Mouse (Mus musculus) stomach, embryonic 15.5 days (tissue): Measurements from ENCODE around the gene Gtf2ird1. TPM values are rescaled to one million over a fixed set of nuclear protein-coding genes. Genes with fewer than 3 reads are reported as not detected.
"Not testable (repeated sequence)": the region's sequence is repeated elsewhere in the genome, so short reads cannot be mapped to it uniquely, and the experiment has no call there.

ENCODE experiments used
- ATAC-seq: fragments of 200-750 bp; cut with Nextera tagmentation; 2 replicates; pipeline ENCODE4 v1.8.0; 2017; ENCODE audit warnings: low read depth, moderate number of reproducible peaks, moderate TSS enrichment; ENCODE audit not compliant: insufficient read depth, low FRiP score
- H3K27ac ChIP-seq: fragments of 300-500 bp; sonication (generic); 2 replicates; pipeline ENCODE4 v1.5.1; 2015; ENCODE audit warnings: mild to moderate bottlenecking, inconsistent platforms
- H3K27me3 ChIP-seq: fragments of 300-500 bp; sonication (generic); replicated peaks from 2 replicates; pipeline ENCODE4 v1.6.1; 2015; ENCODE audit warnings: inconsistent platforms
- H3K36me3 ChIP-seq: fragments of 300-500 bp; sonication (generic); 2 replicates; pipeline ENCODE4 v1.6.1; 2015; ENCODE audit warnings: inconsistent platforms
- H3K4me1 ChIP-seq: fragments of 300-500 bp; sonication (generic); 2 replicates; pipeline ENCODE4 v1.6.1; 2015; ENCODE audit warnings: inconsistent platforms
- H3K4me2 ChIP-seq: fragments of 300-500 bp; sonication (generic); 2 replicates; pipeline ENCODE4 v1.6.1; 2015; ENCODE audit warnings: mild to moderate bottlenecking, inconsistent platforms
- H3K4me3 ChIP-seq: fragments of 300-500 bp; sonication (generic); replicated peaks from 2 replicates; pipeline ENCODE4 v1.5.1; 2015; ENCODE audit warnings: inconsistent platforms
- H3K9ac ChIP-seq: fragments of 300-500 bp; sonication (generic); 2 replicates; pipeline ENCODE4 v1.6.1; 2015; ENCODE audit warnings: inconsistent platforms
- H3K9me3 ChIP-seq: fragments of 300-500 bp; sonication (generic); 2 replicates; pipeline ENCODE4 v1.6.1; 2016; ENCODE audit warnings: inconsistent platforms
- WGBS: fragments of 180-500 bp; shearing (Covaris S2); methylation state at CpG from one replicate; pipeline ENCODE4 v1.1.7; 2015; 5-methylcytosine and 5-hydroxymethylcytosine counted together
- polyA plus RNA-seq: library from polyadenylated mRNA; unstranded; fragments of >200 nt; fragmentation: Nextera tagmentation; extraction: Ambion mirVana; gene quantifications from 2 replicates; pipeline ENCODE4 v1.2.1, GENCODE M21; 2015

The Gtf2ird1 gene
- polyA plus RNA-seq, 1 experiment from 2014 or later, result 83.6 TPM

DNA sequence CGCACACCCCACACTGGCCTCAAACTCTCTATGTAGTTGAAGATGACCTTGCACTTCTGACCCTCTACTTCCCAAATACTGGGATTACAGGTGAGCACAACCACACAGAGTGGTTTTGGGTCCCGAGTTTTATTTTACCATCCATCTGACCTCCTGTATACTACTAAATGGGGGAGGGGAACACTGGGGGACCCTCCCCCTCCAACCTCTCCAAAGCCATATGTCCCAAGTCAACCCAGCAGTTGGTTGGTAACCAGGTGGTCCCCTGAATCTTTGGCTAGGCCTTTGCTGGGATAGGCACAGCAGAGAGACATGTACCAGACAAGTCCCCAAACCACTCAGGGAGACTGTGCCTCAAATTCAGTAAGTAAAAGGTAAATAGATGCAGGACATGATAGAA lies 855 bp upstream of the Gtf2ird1 start:
- WGBS, result 84% methylated on average over 2 of the region's 2 CpGs

DNA sequence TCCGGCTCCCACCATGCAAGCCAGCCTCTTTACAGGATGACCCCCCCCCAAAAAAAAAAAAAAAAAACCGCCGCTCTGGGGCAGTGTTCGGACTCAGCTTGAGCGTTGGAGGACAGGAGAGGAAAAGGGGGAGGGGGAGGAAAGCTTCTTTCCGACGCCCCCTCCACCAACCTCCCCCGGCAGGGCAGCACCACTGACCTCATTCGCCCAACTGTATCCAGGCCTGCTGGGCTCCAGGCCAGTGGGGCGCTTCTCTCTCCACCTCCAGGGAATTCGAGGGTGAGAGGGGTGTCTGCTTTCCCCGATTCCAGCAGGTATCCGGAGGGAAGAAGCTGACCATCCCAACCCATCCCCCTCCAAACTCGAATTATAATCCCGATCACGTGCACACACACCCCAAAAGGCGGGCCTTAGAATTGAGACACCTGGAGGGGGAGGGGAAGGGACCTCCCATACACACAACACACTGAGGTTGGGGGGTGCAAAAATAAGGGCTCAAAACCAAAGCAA lies 547 bp downstream of the Gtf2ird1 start:
- H3K4me2 ChIP-seq, result peak overlapping the region; percentile 72
- H3K27ac ChIP-seq, result peak overlapping the region; percentile 87
- WGBS, result 0% methylated on average over 17 of the region's 17 CpGs
- H3K4me1 ChIP-seq, result peaks cover 17% of the 10 kb centered on the region
- H3K27me3 ChIP-seq, result no peaks in the 10 kb centered on the region
- H3K9ac ChIP-seq, result peak overlapping the region; percentile 71
- H3K4me3 ChIP-seq, result peak overlapping the region; percentile 74
- peak; percentile 56; the same call in 1 of the 2 replicates for ATAC-seq
- peaks cover 8% of the 10 kb centered on the region for H3K36me3 ChIP-seq
- H3K9me3 ChIP-seq, result no peaks in the 10 kb centered on the region

More for the DNA sequence above, 855 bp upstream of the Gtf2ird1 start:
- no peaks in the 10 kb centered on the region for H3K36me3 ChIP-seq
- H3K9me3 ChIP-seq, result no peaks in the 10 kb centered on the region
- peaks cover 17% of the 10 kb centered on the region for H3K4me1 ChIP-seq
- no peak overlapping the region for H3K4me2 ChIP-seq
- no peak overlapping the region for H3K9ac ChIP-seq
- H3K27ac ChIP-seq, result no peak overlapping the region
- H3K4me3 ChIP-seq, result no peak overlapping the region
- no peak for ATAC-seq
- H3K27me3 ChIP-seq, result no peaks in the 10 kb centered on the region

DNA sequence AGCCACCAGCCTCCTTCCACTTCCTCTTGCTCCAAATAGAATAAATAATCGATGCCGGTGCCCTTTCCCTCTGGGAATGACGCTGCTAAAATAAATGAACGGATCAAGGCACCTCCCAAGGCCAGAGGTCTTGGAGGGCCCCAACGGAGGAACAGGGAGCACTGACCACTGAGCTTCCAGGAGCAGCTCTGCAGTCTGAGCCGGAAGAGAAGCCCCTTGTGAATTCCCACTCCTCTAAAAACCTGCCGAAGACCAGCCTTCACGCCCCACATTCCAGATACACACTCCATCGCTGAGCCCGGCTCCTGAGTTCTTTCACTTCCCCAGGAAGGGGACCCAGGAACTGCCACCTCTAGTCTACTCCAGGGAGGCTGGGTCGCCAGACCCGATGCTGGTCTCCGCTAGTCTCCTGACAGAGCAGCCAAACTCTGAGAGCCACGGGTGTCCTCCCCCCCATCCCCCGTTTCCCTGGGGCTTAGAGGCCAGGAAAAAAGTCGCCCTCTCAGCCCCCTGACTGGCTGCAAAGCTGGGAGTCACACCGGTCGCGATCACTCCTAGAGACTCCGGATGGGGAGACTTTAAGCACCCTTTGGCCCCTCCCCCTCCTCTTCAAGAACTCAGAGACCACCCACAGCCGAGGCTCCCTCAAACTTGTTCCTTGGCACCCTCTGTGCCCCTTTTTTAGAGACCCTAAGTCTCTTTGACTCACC lies 1.2 kb downstream of the Gtf2ird1 start:
- Histone ChIP-seq H3K4me2 (peak overlapping the region; percentile 72), H3K36me3 (peaks cover 8% of the 10 kb centered on the region), H3K9me3 (no peaks in the 10 kb centered on the region), H3K9ac (peak overlapping the region; percentile 71; the same call in 1 of the 2 replicates), H3K4me1 (peaks cover 17% of the 10 kb centered on the region), H3K4me3 (peak overlapping the region; percentile 74), H3K27me3 (no peaks in the 10 kb centered on the region), H3K27ac (peak overlapping the region; percentile 87)
- ATAC-seq, result peak; percentile 33; the same call in 1 of the 2 replicates
- 0% methylated on average over 21 of the region's 21 CpGs for WGBS

DNA sequence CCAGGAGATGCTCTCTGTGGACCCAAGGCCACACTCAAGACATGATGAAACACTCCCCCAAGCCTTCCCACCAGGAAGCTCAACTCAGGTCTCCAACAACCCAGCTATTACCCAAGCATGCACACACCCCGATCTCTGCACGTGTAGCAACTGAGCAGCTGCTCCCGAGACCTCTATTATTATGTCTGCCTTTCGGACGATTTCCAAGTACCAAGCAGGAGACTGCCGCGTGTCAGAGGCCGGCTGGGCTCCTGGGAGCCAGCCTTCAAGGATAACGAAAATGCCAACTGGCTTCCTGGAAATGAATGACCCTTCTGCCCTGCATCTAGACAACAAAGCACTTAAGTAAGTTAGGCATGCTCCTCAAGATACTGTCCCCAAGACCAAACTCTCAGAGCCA lies 2.1 kb downstream of the Gtf2ird1 start:
- 23% methylated on average over 9 of the region's 9 CpGs for WGBS
- peak overlapping the region; percentile 72 for H3K4me2 ChIP-seq
- no peaks in the 10 kb centered on the region for H3K9me3 ChIP-seq
- H3K27ac ChIP-seq, result peak overlapping the region; percentile 87; the same call in 1 of the 2 replicates
- ATAC-seq, result no peak
- peak overlapping the region; percentile 74 for H3K4me3 ChIP-seq
- peaks cover 17% of the 10 kb centered on the region for H3K4me1 ChIP-seq
- H3K9ac ChIP-seq, result 0 out of 2 replicates have a peak overlapping the region, but pooled peaks have one; percentile 71
- H3K36me3 ChIP-seq, result peaks cover 8% of the 10 kb centered on the region
- H3K27me3 ChIP-seq, result no peaks in the 10 kb centered on the region

DNA sequence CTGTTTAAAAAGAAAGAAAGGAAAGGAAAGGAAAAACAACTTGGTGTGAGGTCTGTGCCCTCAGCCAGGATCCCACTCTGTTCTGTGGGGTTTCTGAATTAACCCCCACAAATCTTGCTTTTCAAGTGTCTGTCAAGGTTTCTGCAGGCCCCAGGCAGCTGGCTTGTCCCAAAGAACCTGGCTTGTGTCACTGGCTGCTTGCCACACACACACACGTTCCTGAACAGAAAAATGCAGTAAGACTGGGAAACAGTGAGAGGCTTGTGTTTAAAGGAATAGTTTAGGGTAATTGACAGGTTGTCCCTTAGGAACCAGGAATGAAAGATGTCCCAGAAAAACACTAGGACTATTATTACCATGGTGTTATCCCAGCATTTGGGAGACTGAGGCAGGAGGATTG lies 2.9 kb downstream of the Gtf2ird1 start:
- no peak overlapping the region for H3K4me3 ChIP-seq
- H3K27ac ChIP-seq, result no peak overlapping the region; the same call in 1 of the 2 replicates
- no peaks in the 10 kb centered on the region for H3K9me3 ChIP-seq
- peaks cover 17% of the 10 kb centered on the region for H3K4me1 ChIP-seq
- no peak overlapping the region for H3K9ac ChIP-seq
- no peak overlapping the region for H3K4me2 ChIP-seq
- WGBS, result 4% methylated on average over 1 of the region's 1 CpGs
- no peak for ATAC-seq
- H3K36me3 ChIP-seq, result peaks cover 8% of the 10 kb centered on the region
- no peaks in the 10 kb centered on the region for H3K27me3 ChIP-seq

DNA sequence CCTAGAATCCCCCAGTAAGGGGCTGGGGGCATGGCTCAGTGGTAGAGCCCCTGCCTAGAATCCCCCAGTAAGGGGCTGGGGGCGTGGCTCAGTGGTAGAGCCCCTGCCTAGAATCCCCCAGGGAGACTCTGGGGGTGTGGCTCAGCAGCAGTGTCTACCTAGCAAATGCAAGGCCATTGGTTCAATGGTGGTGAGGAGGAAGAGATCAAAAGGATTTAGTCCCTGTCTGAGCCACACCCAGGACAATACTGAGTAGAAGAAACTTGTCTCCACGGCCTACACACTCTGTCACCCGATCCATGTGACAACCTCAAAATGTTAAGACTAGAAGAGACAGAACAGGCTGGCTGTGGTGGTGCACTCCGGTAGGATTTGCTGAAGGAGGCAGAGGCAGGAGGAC lies 9.8 kb downstream of the Gtf2ird1 start:
- peaks cover 18% of the 10 kb centered on the region for H3K4me1 ChIP-seq
- 85% methylated on average over 4 of the region's 4 CpGs for WGBS
- not testable (repeated sequence) for H3K4me3 ChIP-seq, ATAC-seq, H3K9me3 ChIP-seq, H3K27ac ChIP-seq, H3K4me2 ChIP-seq, H3K9ac ChIP-seq, H3K27me3 ChIP-seq
- peaks cover 13% of the 10 kb centered on the region for H3K36me3 ChIP-seq

DNA sequence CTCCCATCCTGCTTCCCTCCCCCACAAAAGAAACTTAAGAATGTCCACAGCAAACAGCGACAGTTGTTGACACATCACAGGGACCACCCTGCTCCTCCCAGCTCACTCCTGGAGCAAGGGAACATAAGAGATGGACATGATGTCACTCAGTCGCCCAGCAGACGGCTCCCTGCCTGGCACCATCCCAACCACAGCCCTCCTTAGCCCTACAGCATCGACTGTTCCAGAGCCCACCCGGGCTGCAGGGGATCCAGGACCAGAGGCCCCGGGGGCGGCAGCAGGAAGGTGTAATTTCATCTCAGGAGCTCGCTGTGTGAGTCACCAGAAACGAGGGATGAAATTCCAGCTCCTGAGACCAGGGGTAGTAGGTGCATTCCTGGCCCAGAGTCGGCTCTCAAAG lies 10.6 kb downstream of the Gtf2ird1 start:
- Histone ChIP-seq H3K4me3 (no peak overlapping the region), H3K4me1 (peaks cover 18% of the 10 kb centered on the region), H3K36me3 (peaks cover 11% of the 10 kb centered on the region), H3K27me3 (no peaks in the 10 kb centered on the region), H3K4me2 (peak overlapping the region; percentile 10; the same call in 1 of the 2 replicates), H3K9me3 (no peaks in the 10 kb centered on the region), H3K27ac (peak overlapping the region; percentile 92), H3K9ac (no peak overlapping the region)
- 12% methylated on average over 10 of the region's 10 CpGs for WGBS
- ATAC-seq, result no peak

DNA sequence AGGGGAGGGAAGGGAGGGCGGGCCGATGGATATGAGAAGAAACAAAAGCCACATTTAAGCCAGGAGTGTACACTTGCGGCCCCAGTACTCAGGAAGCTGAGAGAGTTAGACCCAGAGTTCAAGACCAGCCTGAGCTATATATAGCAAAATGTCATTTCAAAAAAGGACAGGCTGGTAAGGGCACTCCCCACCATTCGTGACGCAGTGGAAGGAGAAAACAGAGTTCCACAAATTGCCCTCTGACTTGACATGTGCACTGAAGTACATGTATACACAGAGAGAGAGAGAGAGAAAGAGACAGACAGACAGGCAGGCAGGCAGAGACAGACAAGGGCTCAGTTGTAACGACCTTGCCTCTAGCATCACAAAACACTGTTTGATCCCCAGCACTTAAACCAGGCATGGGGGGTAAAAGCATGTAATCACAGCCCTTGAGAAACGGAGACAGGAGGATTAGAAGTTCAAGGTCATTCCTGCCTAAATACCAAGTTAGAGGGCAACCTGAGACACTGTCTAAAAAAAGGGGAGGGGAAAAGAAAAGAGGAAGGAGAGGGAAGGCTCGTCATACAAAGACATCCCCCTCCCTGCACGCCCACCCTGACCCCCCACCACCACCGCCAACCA lies 11.2 kb downstream of the Gtf2ird1 start:
- Histone ChIP-seq H3K4me1 (peaks cover 23% of the 10 kb centered on the region), H3K4me2 (peak overlapping the region; percentile 23), H3K27me3 (no peaks in the 10 kb centered on the region), H3K9me3 (no peaks in the 10 kb centered on the region), H3K9ac (no peak overlapping the region), H3K36me3 (peaks cover 11% of the 10 kb centered on the region), H3K4me3 (no peak overlapping the region), H3K27ac (peak overlapping the region; percentile 92)
- ATAC-seq, result peak; percentile 31; the same call in 1 of the 2 replicates
- WGBS, result 24% methylated on average over 10 of the region's 10 CpGs

DNA sequence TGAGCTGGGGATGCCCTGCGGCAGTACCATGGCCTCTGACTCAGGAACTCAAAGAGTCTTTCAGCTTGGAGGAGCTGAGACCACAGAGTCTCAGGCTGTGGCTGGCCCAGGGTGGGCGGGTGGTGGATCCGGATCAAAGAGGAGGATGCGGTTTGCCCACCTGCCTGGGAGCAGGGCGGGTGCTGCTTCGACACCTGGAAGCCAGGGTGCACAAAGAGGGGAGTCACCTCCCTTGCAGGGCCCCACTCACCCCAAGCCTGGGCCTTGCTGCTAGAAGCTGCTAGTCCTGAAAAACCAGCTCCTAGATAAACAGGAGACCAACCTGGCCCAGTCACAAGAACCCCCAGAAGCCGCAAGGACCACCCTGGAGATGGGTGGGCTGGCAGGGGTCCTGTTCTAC lies 12.0 kb downstream of the Gtf2ird1 start:
- Histone ChIP-seq H3K4me1 (peaks cover 30% of the 10 kb centered on the region), H3K27ac (peak overlapping the region; percentile 92), H3K36me3 (peaks cover 11% of the 10 kb centered on the region), H3K27me3 (no peaks in the 10 kb centered on the region), H3K9me3 (no peaks in the 10 kb centered on the region), H3K4me2 (peak overlapping the region; percentile 24; the same call in 1 of the 2 replicates), H3K4me3 (no peak overlapping the region), H3K9ac (no peak overlapping the region)
- peak; percentile 76 for ATAC-seq
- WGBS, result 70% methylated on average over 7 of the region's 7 CpGs

DNA sequence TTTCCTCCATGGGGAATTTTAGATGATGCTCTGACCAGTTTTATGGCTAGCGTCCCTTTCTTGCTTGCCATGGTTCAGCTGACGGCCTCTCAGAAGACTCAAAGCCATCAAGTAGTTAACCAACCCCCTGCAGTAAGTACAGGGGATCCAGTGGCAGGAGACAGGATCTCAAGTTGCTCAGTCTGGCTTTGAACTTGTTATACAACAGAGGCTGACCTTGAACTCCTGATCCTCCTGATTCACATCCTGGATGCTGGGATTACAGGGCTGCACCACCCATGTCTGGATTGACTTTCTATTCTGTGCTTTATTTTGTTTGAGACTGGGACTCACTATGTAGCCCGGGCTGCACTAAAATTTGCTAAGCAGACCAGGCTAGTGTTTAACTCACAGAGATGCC lies 14.4 kb downstream of the Gtf2ird1 start:
- peaks cover 11% of the 10 kb centered on the region for H3K36me3 ChIP-seq
- peaks cover 43% of the 10 kb centered on the region for H3K4me1 ChIP-seq
- no peaks in the 10 kb centered on the region for H3K9me3 ChIP-seq
- H3K9ac ChIP-seq, result no peak overlapping the region
- H3K4me2 ChIP-seq, result no peak overlapping the region
- no peak for ATAC-seq
- WGBS, result 92% methylated on average over 3 of the region's 3 CpGs
- H3K4me3 ChIP-seq, result no peak overlapping the region
- no peak overlapping the region; the same call in 1 of the 2 replicates for H3K27ac ChIP-seq
- no peaks in the 10 kb centered on the region for H3K27me3 ChIP-seq

DNA sequence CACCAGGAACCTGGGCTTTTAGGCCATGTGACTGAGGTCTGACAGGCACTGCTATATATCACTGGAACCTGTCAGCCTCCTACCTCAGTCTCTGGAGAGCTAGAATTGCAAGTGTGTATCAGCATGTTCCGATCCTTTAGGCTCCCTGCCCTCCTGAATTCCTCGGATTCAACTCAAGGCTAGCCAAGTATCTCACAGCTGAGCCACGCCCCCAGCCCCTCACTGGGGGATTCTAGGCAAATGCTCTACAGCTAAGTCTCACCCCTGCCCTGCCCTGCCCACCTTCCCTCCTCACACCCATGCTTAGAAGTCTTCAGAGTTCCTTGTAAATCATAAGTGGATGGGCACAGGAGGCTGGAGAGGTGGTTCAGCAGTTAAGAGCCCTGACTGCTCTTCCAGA lies 15.4 kb downstream of the Gtf2ird1 start:
- Histone ChIP-seq H3K4me1 (peaks cover 48% of the 10 kb centered on the region), H3K36me3 (peaks cover 11% of the 10 kb centered on the region), H3K27ac (no peak overlapping the region), H3K27me3 (no peaks in the 10 kb centered on the region), H3K9ac (no peak overlapping the region), H3K9me3 (no peaks in the 10 kb centered on the region), H3K4me3 (no peak overlapping the region), H3K4me2 (no peak overlapping the region)
- ATAC-seq, result no peak
- 55% methylated on average over 3 of the region's 3 CpGs for WGBS

DNA sequence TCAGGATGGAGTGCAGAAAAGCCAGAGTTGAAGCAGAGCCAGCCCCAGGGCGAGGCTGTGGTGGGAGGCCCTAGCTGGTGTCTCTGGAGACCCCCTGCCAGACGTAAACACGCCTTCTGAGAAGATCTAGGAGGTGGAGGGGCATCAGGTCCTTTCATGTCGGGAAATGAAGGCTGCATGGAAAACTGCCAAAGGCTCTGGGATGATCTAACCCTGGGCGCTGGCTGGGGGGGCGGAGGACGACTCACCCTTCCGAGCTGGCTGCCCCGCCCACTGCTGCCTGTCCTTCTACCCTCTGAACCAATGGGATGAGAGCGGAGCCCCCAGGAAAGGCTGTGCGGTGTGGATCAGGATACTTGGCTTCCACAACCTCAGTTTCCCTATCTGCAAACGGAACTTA lies 16.4 kb downstream of the Gtf2ird1 start:
- WGBS, result 59% methylated on average over 12 of the region's 12 CpGs
- Histone ChIP-seq H3K9me3 (no peaks in the 10 kb centered on the region), H3K9ac (no peak overlapping the region), H3K4me3 (no peak overlapping the region), H3K4me1 (peaks cover 44% of the 10 kb centered on the region), H3K4me2 (no peak overlapping the region), H3K27me3 (no peaks in the 10 kb centered on the region), H3K27ac (peak overlapping the region; percentile 23; the same call in 1 of the 2 replicates), H3K36me3 (peaks cover 11% of the 10 kb centered on the region)
- no peak; the same call in 1 of the 2 replicates for ATAC-seq
